ENCODE assay signal across 9 mouse cellular contexts in the genomic region with DNA sequence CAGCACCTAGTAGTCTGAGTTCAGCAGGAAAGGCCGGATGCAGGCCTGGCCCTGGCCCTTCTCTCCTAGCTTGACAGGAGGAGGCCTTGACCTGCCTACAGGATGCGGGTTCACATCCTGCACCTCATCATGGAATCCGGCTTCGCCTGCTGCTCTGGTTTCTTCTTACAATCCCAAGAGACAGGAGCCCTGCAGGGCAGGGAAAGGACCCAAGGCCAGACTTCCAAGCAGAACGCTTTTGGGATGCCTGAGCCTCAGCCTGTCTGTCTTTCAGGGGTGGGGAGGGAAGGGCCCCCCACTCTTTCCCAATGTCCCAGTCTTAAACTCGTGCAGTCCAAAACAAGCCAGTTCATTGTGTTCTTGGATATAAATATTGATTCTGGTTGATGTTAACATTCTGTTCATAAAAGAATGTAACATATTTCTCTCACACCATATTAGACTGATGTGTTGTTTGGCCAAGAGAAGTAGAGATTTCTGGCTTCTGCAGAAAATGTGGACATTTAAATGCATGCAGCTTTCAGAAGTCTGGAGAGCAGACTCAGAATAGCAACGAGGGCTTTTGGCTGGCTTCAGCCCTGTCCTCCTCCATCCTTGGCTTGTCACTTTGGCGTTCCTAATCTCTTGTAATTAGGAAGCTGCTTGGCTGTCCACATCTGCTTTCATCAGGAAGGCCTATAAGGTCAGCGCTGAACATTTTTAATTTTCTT.
A peak's percentile ranks its signal among the peaks of the same experiment; 100 is the strongest.
DNase-seq lines count a peak whose midpoint lies in the region; ATAC-seq lines count a peak whose summit lies in the region.
"Had no signal": no experiment of that assay in that cellular context is flagged by ENCODE, and none has a peak within 500 bp of the region (broad histone marks: within the 10 kb centered on the region; RNA-seq: fewer than 3 reads in every experiment).

No protein-coding gene starts in this region.

- peak overlapping the region; percentile 20; the same call in 1 of the 2 replicates for H3K9ac ChIP-seq in intestine, embryonic 16.5 days (ENCODE audit: low read depth, low read length)
- H3K9ac ChIP-seq in lung, embryonic 15.5 days: peak overlapping the region; percentile 11; the same call in 1 of the 2 replicates
- H3K9ac ChIP-seq in stomach, embryonic 15.5 days: no peak overlapping the region

- no peak overlapping the region for H3K4me3 ChIP-seq in intestine, embryonic 16.5 days (ENCODE audit: low read length)
- 0 out of 2 replicates have a peak overlapping the region, but pooled peaks have one; percentile 44 for H3K4me3 ChIP-seq in lung, embryonic 15.5 days
- H3K4me3 ChIP-seq in stomach, embryonic 15.5 days (replicated peaks): peak overlapping the region; percentile 44; the same call in 1 of the 2 replicates

- 43% methylated on average over 9 of the region's 9 CpGs for WGBS in intestine, embryonic 16.5 days
- WGBS in lung, embryonic 15.5 days: 30% methylated on average over 9 of the region's 9 CpGs
- 47% methylated on average over 9 of the region's 9 CpGs for WGBS in stomach, embryonic 15.5 days

- H3K4me2 ChIP-seq in intestine, embryonic 16.5 days (ENCODE audit: low read depth, low read length): peak overlapping the region; percentile 95
- H3K4me2 ChIP-seq in lung, embryonic 15.5 days: peak overlapping the region; percentile 83
- H3K4me2 ChIP-seq in stomach, embryonic 15.5 days: peak overlapping the region; percentile 88

- no peaks in the 10 kb centered on the region for H3K27me3 ChIP-seq in intestine, embryonic 16.5 days (replicated peaks; ENCODE audit: control insufficient read depth, insufficient read depth, low read length)
- H3K27me3 ChIP-seq in lung, embryonic 15.5 days: no peaks in the 10 kb centered on the region
- no peaks in the 10 kb centered on the region for H3K27me3 ChIP-seq in stomach, embryonic 15.5 days (replicated peaks)
- H3K27me3 ChIP-seq: Patski had no signal

- H3K36me3 ChIP-seq in intestine, embryonic 16.5 days (ENCODE audit: control insufficient read depth, insufficient read depth, low read length): no peaks in the 10 kb centered on the region
- H3K36me3 ChIP-seq in lung, embryonic 15.5 days: no peaks in the 10 kb centered on the region
- no peaks in the 10 kb centered on the region for H3K36me3 ChIP-seq in stomach, embryonic 15.5 days

- ATAC-seq in intestine, embryonic 16.5 days: peak; percentile 59
- peak; percentile 77 for ATAC-seq in lung, embryonic 15.5 days (ENCODE audit: borderline replicate concordance, extremely low read depth, low FRiP score, low TSS enrichment)
- peak; percentile 45; the same call in 1 of the 2 replicates for ATAC-seq in stomach, embryonic 15.5 days (ENCODE audit: insufficient read depth, low FRiP score, low read depth)

- peak; percentile 14 for DNase-seq in ovary, postnatal 36 days (ENCODE audit: low spot score)
- no peak for DNase-seq in ovary, postnatal 10 days (ENCODE audit: low spot score)
- peak; percentile 99 for DNase-seq in heart, adult 11 months
- no peak for DNase-seq in retina, embryonic 14.5 days (ENCODE audit: low spot score)
- no peak for DNase-seq in cerebellum, adult 11 months

- H3K9me3 ChIP-seq in intestine, embryonic 16.5 days (ENCODE audit: control insufficient read depth, low read length): no peaks in the 10 kb centered on the region
- no peaks in the 10 kb centered on the region for H3K9me3 ChIP-seq in lung, embryonic 15.5 days
- no peaks in the 10 kb centered on the region for H3K9me3 ChIP-seq in stomach, embryonic 15.5 days

- H3K4me1 ChIP-seq in intestine, embryonic 16.5 days (ENCODE audit: control insufficient read depth, insufficient read depth, low read length): peaks cover 42% of the 10 kb centered on the region
- peaks cover 92% of the 10 kb centered on the region for H3K4me1 ChIP-seq in lung, embryonic 15.5 days
- H3K4me1 ChIP-seq in stomach, embryonic 15.5 days: peaks cover 46% of the 10 kb centered on the region

- H3K27ac ChIP-seq in intestine, embryonic 16.5 days (ENCODE audit: low read length): peak overlapping the region; percentile 93
- H3K27ac ChIP-seq in lung, embryonic 15.5 days: peak overlapping the region; percentile 100
- H3K27ac ChIP-seq in stomach, embryonic 15.5 days: peak overlapping the region; percentile 98

Comparison
In these comparisons a context has a peak if more than half of its experiments do, and no peak if none do; other contexts are left out.
1. DNase-seq: peak in ovary, postnatal 36 days (single experiment) and heart, adult 11 months (single experiment); none in ovary, postnatal 10 days (single experiment), retina, embryonic 14.5 days (single experiment) and cerebellum, adult 11 months (single experiment).
2. Peak in every context shown above with its lines, with median percentiles within 50 percentile points of each other: ATAC-seq, H3K27ac ChIP-seq and H3K4me2 ChIP-seq.